Mouse (Mus musculus) embryo, embryonic 11 days (tissue): ENCODE results near the gene Galr3.
"Not testable (repeated sequence)": the region's sequence is repeated elsewhere in the genome, so short reads cannot be mapped to it uniquely, and the experiment has no call there.

ENCODE experiments used
- DNase-seq: peaks from one replicate; pipeline ENCODE4 v3.0.0-alpha.2; 2015

Gene Galr3

DNA sequence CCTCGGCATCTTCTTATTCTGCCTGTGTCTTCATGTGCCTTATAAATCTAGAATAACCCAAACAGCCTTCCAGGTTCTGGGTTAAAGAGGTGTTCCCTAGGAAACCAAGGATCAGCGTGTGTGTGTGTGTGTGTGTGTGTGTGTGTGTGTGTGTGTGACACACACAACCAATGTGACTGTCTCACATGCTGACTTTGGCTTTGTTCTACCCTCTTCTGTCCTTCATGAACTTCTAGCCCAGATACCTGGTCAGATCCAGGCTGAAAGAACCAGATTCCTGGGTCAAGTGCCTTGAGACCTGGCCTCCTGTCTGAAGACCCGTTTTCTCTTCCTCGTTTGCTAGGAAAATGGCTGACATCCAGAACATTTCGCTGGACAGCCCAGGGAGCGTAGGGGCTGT is at the start of gene Galr3:
Galr3 (plus strand) TSS at position 301 of the 400 bp plus-strand sequence.
- DNase-seq = no peak

DNA sequence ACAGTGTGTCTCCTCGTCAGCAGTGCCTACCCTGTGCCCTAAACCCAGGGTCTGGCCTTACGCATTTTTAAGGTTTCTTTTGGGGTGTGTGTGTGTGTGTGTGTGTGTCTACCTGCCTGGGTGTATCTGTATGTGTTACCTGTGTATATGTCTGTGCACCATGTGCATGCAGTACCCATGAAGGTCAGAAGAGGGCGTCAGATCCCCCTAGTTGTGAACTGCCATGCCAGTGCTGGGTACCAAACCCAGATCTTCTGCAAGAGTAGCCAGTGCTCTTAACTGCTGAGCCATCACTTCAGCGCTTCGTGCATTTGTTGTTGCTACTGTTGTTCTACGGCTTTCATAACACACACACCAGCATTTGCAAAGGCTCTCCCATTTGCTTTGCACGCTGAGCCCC is 49.5 kb upstream of the Galr3 start:
- no peak for DNase-seq

DNA sequence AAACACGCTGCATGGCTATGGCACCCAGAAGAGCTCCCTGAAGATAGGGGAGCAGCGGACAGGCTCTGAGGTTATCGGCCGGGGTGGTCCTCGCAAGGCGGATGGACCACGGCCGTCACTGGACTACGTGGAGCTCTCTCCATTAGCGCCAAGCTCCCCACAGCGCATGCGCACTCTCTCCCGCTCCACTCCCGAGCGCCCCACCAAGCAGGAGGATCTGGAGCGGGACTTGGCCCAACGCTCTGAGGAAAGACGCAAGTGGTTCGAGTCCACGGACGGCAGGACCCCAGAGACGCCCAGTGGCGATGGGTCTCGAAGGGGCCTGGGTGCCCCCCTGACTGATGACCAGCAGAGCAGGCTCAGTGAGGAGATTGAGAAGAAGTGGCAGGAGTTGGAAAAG is 48.8 kb upstream of the Galr3 start:
- no peak for DNase-seq

DNA sequence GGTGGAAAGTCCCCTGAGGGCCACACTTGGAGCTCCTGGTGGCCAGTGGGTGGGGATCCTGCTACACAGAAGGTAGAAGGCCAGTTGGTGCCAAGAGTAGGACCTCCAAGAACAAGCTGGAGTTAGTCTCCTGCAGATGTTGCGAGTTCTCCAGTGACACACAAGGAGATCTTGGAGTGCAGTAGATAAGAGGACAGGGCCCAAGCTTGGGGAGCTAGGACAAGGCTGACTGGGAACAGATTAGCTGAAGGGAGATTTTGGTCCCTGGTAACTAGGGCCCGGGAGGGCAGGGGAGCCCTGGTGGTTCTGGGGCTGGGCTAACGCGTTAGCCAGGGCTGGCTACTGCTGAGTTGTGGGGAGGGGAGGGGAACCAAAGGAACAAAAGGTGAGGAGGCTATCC is 45.8 kb upstream of the Galr3 start:
- DNase-seq = no peak

DNA sequence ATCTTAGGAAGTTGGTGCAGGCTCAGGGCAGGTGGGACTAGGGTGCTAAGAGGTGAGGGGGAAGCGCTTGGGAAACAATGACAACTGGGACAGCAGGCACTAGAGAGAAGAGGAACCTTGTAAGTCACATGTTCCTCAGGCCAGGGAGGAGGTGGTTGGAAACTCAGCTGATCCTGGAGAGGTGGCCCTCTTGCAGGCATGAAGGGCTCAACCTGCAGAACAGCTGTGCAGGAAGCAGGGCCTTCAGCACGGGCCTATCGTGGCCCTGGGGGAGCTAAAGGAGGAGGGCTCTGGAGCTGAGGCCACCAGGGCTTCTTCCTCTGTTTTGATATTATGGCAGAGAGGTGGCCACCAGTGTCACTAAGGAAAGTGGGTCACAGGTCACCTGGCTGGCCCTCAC is 45.0 kb upstream of the Galr3 start:
- no peak for DNase-seq

DNA sequence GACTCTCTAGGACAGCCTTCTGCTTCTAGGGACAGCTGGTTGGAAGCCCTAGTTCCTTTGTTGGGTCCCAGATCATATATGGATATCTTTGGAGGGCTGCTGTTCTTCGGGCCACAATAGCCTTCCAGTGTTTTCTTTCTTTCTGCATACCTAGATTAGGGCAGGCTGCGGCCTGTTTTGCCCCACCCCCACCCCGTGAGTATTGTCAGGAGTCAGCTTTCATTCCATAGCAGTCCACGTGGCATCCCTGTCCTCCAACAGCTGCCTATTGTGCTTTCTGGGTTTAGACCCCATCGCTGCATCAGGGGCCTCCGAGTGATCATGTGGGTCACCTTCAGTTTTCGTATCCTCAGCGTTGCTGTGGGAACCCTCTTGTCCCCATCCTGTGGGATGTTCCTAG is 43.3 kb upstream of the Galr3 start:
- peak; percentile 19 for DNase-seq

DNA sequence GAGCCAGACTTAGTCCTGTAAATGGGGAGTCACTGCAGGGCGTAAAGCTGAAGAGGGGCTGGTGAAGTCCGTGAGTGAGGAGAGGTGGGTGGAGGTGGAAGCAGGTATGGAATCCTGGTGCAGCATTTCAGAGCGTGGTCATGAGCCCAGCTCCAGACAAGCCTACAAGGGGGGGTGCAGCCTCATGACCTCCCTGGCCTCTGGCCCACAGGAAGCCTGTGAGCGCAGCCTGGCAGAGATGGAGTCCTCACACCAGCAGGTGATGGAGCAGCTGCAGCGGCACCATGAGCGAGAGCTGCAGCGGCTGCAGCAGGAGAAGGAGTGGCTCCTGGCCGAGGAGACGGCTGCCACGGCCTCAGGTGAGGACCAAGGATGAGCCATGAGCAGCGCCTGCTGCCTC is 42.1 kb upstream of the Galr3 start:
- DNase-seq = no peak

DNA sequence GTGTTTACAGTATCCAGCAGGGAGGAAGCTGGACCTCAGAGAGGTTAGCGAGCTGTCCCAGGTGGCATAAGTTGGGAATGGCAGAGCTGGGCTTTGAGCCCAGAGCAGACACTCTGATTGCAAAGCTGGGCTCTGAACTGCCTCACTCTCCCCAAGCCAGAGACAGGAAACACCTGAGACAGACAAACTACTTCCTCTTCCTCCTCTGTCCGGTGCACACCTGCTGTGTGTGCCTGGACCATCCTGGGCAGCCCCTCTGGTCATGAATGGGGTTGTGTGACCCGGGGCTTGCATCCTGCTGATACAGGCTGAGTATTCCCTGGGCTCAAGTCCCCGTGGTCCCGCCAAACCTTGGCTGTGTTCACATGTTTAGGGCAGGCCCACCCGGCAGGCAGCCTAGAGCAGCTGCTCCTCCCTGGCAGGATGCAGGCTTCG is 41.3 kb upstream of the Galr3 start:
- no peak for DNase-seq

DNA sequence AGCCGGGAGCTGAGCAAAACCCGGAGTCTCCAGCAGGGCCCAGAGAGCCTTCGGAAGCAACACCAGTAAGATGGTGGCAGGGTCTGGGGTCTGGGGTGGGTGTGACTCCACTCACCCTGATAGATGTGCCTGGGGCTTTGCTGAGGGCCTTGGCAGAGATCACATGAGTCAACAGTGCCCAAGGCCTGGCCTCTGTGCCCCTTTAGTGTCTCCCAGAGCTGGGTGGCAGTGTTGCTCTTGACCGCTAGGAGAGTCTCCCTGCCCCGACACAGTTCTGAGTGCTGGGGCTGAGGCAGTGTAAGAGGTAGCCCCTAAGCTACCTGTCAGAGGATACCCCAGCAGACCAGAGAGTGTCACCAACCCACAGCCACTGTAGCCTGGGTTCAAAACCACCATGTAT is 40.1 kb upstream of the Galr3 start:
- no peak for DNase-seq

DNA sequence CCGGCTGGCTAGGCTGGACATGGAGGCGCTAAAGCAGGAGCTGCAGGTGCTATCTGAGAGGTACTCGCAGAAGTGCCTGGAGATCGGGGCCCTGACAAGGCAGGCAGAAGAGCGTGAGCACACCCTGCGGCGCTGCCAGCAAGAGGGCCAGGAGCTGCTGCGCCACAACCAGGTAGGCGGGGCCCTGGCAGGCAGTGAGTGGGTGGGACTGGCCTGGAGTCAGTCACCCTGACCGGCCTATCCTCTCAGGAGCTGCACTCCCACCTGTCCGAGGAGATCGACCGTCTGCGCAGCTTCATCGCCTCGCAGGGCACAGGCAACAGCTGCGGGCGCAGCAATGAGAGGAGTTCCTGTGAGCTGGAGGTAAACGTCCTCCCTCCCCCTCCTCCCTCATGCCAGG is 39.6 kb upstream of the Galr3 start:
- DNase-seq = no peak

DNA sequence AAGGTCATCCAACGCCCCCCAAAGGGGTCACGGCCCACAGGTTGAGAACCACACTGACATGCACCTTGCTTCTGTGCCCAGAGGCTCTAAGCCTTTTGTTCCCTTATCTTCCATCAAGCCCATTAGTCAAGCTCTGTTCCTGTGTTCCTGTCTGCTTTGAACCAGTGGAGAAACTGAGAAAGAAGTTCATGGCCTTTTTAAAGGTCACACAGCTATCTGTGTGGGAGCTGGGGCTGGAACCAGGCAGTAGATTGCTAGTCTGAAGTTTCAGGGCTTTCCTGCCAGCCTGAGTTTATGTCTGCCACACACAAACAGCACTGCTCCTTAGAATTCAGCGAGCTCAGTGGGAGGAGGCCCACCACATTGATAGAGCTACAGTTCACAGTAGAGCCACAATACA is 38.6 kb upstream of the Galr3 start:
- DNase-seq = no peak

DNA sequence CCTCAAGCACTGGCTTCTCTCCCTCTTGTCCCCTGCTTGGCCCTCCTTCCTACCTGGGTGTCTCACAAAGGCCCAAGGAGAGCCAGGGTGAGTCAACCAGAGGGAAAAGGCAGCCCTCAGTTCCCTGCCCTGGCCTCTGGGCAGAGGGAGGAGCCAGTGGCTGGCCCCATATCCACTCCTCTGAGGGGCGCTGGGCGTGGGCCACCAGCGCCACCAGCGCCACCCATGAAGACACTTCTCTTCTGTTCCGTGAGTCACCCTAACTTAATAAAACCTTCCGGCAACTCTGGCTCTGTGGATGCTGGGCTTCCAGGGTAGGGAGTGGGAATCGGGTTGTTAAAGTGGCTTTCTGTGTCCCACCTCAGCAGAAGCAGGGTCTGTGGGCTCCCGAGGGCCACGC is 36.1 kb upstream of the Galr3 start:
- DNase-seq = no peak

DNA sequence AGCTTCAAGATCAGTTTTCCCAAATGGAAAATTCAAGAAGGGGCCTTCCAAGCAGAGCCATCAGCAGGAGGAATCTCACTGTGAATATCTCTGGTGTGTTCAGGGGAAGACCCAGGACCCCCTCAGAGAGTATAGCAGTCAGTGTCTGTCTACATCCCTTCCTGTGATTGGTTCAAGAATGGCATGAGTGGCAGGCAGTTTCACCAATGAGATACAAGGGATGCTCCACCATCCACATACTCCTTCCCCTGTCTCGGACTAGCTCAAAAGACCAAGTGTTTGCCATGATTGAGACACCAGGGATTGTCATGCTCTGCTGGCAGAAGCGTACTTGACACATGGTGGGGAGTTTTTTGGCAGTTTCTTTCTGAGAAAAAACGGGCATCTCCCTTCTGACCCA is 35.0 kb upstream of the Galr3 start:
- DNase-seq = no peak

DNA sequence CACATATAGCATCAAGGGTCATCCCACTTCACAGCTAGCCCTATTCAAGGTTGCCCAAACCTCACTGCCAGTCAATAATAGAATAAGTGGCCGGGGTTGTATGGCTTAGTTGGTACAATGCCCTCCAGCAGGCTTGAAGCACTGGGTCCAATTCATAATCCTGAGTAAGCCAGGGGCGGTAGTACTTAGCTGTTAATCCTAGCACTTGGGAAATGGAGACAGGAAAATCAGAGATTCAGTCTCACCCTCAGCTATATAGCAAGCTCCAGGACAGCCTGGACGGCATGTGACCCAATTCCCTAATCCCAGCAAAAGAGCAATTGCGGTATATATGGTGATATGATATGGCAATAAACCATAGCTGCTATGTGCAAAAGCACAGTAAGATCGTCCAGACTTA is 34.6 kb upstream of the Galr3 start:
- no peak for DNase-seq

DNA sequence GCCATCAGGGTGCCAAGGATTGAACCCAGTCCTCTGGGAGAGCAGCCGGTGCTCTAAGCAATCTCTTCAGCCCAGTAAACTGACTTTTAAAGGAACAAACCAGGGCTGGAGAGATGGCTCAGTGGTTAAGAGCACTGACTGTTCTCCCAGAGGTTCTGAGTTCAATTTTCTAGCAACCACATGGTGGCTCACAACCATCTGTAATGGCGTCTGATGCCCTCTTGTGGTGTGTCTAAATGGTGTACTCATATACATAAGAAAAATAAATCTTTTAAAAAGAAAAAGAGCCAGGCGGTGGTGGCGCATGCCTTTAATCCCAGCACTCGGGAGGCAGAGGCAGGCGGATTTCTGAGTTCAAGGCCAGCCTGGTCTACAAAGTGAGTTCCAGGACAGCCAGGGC is 33.8 kb upstream of the Galr3 start:
- DNase-seq = not testable (repeated sequence)

DNA sequence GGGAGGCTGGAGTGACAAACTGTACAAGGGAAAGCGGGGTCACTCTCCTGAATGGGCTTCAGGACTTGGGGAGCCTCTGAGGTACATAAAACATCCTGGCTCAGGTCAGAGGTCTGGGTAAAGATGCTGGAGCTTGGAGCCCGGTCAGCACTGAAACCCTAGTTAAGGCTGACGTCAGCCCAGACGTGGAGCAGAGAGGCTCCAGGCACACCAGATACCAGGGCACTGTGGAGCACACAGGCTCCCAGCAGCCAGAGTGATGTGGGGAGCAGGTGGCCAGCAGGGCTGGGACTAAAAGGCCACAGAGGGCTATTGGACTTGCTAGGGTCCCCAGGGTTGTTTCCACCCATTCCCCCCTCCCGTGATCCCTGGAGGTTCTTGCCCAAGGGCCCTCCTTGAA is 32.0 kb upstream of the Galr3 start:
- DNase-seq = no peak

DNA sequence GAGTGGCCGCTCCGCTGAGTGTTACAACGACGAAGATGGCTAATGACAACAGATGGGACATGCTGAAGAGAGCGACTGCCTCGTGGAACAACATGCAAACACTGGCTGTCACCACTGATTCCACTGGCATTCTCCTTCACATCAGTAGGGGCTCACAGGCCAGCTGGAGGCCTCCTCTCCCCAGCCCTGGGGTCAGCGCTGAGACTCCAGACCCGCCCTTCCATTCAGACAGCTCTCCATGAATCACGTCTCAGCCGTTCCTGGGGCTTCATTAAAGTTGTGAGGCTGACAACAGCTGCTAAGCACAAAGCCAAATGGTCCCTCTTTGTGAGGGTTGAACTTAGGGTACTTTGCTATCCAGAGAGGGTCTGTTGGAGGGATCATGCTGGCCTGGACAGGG is 30.1 kb upstream of the Galr3 start:
- peak; percentile 53 for DNase-seq

DNA sequence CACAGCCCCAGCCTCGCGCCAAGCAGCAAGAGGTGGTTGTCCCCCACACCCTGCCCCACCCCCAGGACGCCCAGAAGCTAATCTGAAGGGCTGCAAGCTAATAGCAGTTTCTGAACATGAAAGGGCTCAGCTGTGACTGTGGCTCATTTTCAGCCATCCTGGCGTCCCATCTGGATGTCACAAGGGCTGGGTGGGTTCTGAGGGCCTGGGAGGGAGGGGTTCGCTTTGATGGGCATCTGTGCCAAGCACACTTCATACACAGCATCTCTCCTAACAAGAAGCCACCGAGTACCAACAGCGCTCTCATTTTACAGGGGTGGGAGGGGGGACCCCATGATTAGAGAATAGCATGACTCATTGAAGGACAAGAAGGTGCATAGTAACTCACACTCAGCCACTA is 28.3 kb upstream of the Galr3 start:
- no peak for DNase-seq

DNA sequence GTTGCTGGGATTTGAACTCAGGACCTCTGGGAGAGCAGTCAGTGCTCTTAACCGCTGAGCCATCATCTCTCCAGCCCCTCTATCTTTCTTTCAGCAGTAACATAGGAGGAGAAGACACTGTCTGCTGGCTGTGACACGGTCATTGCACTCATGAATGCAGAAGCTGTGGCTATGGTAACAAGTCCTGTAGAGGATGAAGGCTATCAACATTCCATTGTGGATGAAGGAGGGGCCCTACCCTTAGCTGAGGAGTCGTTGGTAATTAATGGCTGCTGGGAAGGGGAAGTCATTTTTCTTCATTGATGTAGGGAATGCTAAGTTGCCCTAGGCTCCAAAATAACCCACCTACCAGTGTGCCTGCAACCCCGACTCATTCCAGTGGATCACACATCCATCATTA is 23.5 kb upstream of the Galr3 start:
- no peak for DNase-seq

DNA sequence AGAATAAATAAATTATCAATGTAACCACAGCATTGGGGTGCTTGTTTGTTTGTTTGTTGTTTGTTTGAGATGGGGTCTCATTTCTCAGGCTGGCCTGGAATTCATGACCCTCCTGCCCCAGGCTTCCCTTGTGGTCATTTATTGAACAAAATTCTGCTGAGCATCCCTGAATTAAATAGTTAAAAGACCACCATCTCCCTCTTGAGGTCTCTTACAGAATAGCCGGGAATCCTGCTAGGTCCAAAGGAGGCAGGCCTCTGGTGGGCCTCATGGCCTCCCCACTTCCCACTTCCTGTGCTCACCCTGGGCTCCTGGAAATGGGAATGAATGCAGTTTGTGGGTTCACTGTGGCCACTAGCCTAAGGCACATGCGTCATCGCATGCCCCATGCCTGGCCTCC is 22.8 kb upstream of the Galr3 start:
- DNase-seq = peak; percentile 62

DNA sequence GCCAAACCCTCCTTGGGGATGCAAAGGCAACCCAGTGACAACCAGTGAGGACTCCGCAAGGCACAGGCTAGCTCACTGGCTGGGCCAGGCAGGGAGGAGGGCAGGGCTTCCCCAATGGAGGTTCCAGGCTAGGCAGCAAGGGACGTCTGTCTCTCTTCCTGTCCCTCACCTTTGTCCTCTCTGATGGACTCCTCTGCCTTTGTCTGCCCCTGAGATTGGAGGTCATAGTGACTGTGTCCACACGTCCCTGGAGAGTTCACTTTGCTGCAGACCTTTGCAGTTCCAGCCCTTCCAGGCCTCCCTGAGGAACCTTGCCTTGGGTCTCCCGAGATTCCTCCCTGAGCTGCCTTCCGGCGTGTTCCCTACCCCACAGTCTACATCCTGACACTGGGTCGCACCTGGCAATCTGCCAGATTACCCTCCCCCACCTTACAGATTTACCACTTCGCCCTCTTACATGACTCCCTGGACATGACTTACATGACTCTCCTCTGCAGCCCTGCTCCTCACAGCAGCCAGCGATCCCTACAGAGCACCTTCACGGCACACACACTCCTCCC is 18.9 kb upstream of the Galr3 start:
- DNase-seq = no peak

DNA sequence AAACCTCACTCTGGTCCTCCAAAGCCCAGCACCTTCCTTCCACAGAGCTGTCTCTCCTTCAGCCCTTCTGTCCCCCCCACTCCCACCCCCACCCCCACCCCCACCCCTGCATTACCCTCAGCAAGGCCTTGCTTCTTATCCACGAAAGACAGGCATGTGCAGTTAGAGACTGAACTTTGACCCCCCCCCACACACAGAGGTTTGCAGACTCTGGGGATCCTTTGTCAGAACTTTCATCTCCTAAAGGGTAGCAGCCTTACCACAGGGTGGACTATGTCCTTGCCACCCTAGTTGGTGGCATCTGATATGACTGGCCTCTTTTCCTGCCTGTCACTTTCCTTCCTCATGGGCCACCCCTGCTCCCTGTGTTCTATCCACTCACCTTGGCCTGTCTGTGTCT is 18.3 kb upstream of the Galr3 start:
- no peak for DNase-seq

DNA sequence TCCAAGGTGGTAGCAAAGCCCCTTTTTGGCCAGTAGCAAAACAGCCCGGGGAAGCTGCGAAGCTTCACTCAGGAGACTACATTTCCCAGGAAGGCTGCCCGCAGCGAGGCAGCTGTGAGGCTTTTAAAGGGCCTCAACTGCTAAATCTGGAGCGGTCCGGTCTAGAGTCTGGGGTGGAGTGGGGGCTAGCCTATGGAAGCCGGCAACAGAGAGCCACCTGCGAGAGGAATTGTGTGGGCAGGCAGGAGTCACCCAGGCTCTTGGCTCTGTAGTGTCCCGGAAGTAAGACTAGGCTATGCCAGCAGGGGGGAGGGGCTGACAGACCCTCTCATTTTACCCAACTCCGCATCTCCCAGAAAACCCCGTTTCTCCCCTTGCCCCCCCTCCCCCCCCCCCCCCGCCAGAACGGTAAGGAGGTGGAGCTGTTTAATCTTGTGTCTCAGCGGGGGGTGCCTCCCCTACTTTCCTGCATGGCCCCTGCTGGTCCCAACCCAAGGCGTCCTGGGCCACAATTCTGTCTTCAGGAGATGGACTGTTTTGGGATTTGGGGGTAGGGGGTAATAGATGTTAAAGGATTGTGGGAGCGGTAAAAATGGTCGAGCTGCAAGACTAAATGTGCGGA is 15.9 kb upstream of the Galr3 start:
- peak; percentile 44 for DNase-seq

DNA sequence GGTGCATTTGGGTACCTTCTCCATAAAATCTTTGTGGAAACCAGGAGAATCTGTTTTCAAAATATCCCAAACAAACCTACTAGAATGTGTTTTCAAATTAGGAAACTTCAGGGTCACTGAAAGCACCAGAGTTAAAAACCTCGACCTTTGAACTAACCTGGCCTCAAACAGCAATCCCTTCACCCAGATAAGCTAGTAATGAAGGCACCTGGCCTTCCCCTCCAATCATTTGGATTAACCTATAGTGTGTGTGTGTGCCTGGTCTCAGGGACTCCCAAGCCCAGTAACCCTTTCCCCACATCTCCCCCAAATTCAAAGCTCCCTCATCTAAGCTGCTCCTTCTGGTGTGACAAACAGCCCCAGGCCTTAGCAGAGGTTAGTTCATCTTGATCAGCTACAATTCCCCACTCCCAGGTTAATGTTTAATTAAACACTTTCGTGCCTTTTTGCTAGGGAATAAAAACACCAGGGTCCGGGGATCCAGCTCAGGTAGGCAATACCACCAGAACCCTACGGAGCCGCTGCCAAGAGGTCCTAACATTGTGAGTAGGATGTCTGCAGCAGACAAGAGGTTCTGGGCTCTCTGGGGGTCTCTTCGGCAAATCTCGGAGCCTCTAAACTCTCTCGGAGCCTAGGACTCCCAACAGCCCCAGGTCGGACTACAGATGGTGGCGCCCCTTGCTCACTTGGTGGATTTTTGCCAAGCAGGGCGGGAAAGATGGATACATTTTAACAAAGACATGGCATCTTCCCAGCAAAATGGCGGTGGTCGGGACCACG is 15.0 kb upstream of the Galr3 start:
- DNase-seq = no peak
